Mouse (Mus musculus) lung, postnatal 0 days (tissue): Measurements from ENCODE around the gene Ddx31. TPM values are rescaled to one million over a fixed set of nuclear protein-coding genes. Genes with fewer than 3 reads are reported as not detected.
A peak's percentile ranks its signal among the peaks of the same experiment; 100 is the strongest.

Source experiments
- ATAC-seq: fragments of 200-750 bp; cut with Nextera tagmentation; 2 replicates; pipeline ENCODE4 v1.8.0; 2017; ENCODE audit warnings: moderate library complexity
- DNase-seq: peaks from one replicate; pipeline ENCODE4 v3.0.0-alpha.2; 2016; ENCODE audit warnings: low spot score
- H3K27ac ChIP-seq: fragments of 300-500 bp; sonication (generic); 2 replicates; pipeline ENCODE4 v1.5.1; 2014; ENCODE audit warnings: antibody characterized with exemption, mild to moderate bottlenecking, low read length, mixed read lengths
- H3K27me3 ChIP-seq: fragments of 300-500 bp; sonication (generic); replicated peaks from 2 replicates; pipeline ENCODE4 v1.6.1; 2014; ENCODE audit warnings: low read length, mixed read lengths; ENCODE audit not compliant: insufficient read depth
- H3K36me3 ChIP-seq: fragments of 300-500 bp; sonication (generic); 2 replicates; pipeline ENCODE4 v1.6.1; 2014; ENCODE audit warnings: low read length, mixed read lengths; ENCODE audit not compliant: insufficient read depth
- H3K4me1 ChIP-seq: fragments of 300-500 bp; sonication (generic); 2 replicates; pipeline ENCODE4 v1.6.1; 2014; ENCODE audit warnings: antibody characterized with exemption, low read depth, low read length, mixed read lengths; ENCODE audit not compliant: insufficient read depth
- H3K4me2 ChIP-seq: fragments of 300-500 bp; sonication (generic); replicated peaks from 2 replicates; pipeline ENCODE4 v1.6.1; 2014; ENCODE audit warnings: low read depth, mild to moderate bottlenecking, low read length, moderate library complexity, mixed read lengths
- H3K4me3 ChIP-seq: fragments of 300-500 bp; sonication (generic); 2 replicates; pipeline ENCODE4 v1.5.1; 2014; ENCODE audit warnings: low read depth, low read length
- H3K9ac ChIP-seq: fragments of 300-500 bp; sonication (generic); replicated peaks from 2 replicates; pipeline ENCODE4 v1.6.1; 2014; ENCODE audit warnings: low read depth, mild to moderate bottlenecking
- H3K9me3 ChIP-seq: fragments of 300-500 bp; sonication (generic); 2 replicates; pipeline ENCODE4 v1.6.1; 2016; ENCODE audit warnings: low read length, mixed read lengths
- CTCF ChIP-seq: IDR thresholded peaks from 2 replicates; pipeline ENCODE4 v1.5.1; 2016; ENCODE audit warnings: antibody characterized with exemption, mild to moderate bottlenecking
- EP300 ChIP-seq: IDR thresholded peaks from 2 replicates; pipeline ENCODE4 v1.6.1; 2016; ENCODE audit warnings: antibody characterized with exemption, mild to moderate bottlenecking, control low read depth
- WGBS: fragments of 180-500 bp; shearing (Covaris S2); extraction: QIAGEN DNeasy Blood & Tissue Kit; methylation state at CpG from one replicate; pipeline ENCODE4 v1.1.7; 2014; 5-methylcytosine and 5-hydroxymethylcytosine counted together
- polyA plus RNA-seq: library from polyadenylated mRNA; unstranded; fragments of >200 nt; fragmentation: Nextera tagmentation; extraction: Ambion mirVana; gene quantifications from 2 replicates; pipeline ENCODE4 v1.2.1, GENCODE M21; 2015

The Ddx31 gene
- polyA plus RNA-seq, 1 experiment from 2014 or later, result 5.9 TPM

DNA sequence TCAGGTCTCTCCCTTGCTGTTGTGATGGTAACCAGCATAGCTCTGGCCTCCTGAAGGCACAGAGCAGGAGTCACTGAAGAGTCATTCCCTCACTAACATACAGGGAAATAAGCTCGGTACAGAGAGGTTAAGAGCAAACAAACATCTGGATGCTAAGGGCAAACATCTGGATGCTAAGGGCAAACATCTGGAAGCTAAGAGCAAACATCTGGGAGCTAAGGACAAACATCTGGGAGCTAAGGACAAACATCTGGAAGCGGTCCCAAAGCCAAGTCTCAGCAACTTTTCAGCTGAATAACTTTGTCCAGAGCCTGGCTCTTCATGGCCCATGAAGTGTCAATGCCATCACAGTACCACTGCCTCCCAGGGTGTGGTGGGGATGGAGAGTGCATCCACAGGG lies 40.6 kb upstream of the Ddx31 start:
- WGBS, result 37% methylated on average over 2 of the region's 2 CpGs
- H3K9me3 ChIP-seq, result no peaks in the 10 kb centered on the region
- no peaks in the 10 kb centered on the region for H3K4me1 ChIP-seq
- H3K27me3 ChIP-seq, result no peaks in the 10 kb centered on the region
- H3K27ac ChIP-seq, result no peak overlapping the region
- no peak overlapping the region for H3K4me3 ChIP-seq
- no peaks in the 10 kb centered on the region for H3K36me3 ChIP-seq
- ATAC-seq, result no peak
- H3K9ac ChIP-seq, result no peak overlapping the region
- TF ChIP-seq CTCF, result no peak
- TF ChIP-seq EP300, result no peak
- no peak for DNase-seq
- no peak overlapping the region for H3K4me2 ChIP-seq

DNA sequence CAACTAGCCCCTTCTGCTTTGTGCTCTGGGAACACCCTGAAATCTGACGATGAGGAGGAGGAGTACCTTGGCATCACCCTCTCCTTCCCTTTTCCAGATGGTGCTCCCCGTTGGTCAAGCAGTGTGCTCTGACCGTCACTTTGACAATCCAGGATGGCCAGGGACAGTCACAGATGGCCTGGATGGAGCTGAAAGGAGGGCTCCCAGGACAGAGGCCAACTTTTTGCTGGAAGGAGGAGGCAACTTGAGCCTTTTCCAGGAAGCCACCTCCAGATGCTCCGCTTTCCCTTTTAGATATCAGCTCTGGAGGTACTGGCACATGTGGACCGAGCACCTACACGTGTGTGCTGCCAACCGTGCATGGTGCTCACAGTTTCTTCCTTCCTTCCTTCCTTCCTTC lies 36.8 kb upstream of the Ddx31 start:
- Histone ChIP-seq H3K4me1 (no peaks in the 10 kb centered on the region), H3K9me3 (no peaks in the 10 kb centered on the region), H3K4me2 (no peak overlapping the region), H3K36me3 (no peaks in the 10 kb centered on the region), H3K27ac (no peak overlapping the region), H3K4me3 (no peak overlapping the region), H3K27me3 (no peaks in the 10 kb centered on the region), H3K9ac (no peak overlapping the region)
- TF ChIP-seq CTCF (no peak), EP300 (no peak)
- no peak for DNase-seq
- no peak for ATAC-seq
- 75% methylated on average over 7 of the region's 7 CpGs for WGBS

DNA sequence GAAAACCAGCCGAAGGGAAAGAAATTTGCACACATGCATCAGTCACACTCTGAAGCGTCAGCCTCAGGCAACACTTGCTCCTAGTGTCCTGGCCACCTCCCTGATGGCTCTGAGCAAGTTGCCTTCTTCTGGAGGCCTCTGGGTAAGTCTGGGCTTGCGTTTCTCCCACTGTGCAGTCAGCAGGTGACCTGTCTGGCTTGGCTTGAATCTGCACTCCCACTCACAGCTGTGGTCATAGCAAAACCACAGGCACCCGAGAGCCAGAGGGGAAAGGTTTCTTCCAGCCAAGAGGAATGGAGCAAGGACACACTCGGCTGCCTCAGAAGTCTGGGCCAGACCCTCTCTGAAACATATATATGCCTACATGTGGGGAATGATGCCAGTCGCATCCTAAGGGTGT lies 31.4 kb upstream of the Ddx31 start:
- WGBS, result 73% methylated on average over 6 of the region's 6 CpGs
- DNase-seq, result no peak
- Histone ChIP-seq H3K27me3 (no peaks in the 10 kb centered on the region), H3K4me1 (no peaks in the 10 kb centered on the region), H3K4me3 (no peak overlapping the region), H3K27ac (no peak overlapping the region), H3K36me3 (no peaks in the 10 kb centered on the region), H3K9me3 (no peaks in the 10 kb centered on the region), H3K4me2 (no peak overlapping the region), H3K9ac (no peak overlapping the region)
- no peak for TF ChIP-seq EP300
- no peak for TF ChIP-seq CTCF
- ATAC-seq, result no peak

DNA sequence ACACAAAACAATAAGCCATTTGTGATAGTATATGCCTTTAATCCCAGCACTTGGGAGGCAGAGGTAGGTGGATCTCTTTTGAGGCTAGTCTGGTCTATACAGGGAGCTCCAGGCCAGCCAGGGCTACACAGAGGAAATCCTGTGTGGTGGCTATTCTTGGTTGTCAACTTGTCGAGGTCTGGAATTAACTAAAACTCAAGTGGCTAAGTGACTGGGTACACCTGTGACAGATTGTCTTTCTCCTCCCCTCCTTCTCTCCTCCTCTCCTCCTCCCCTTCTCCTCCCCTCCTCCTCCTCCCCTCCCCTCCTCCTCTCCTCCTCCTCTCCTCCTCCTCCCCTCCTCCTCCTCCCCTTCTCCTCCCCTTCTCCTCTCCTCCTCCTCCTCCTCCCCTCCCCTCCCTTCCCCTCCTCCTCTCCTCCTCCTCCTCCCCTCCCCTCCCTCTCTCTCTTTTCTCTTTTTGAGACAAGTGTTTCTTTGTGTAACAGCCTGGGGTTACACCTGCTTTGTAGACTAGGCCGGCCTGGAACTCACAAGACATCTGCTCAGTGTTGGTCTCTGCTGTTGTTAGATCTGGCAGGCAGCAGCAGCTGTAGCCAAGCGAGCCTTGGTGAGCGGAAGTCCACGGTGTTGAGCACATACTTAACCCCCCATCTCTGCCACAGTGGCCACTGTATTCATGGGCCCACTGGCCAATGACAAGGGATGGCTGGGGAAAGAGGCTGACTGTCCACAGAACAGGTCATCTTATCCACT lies 29.8 kb upstream of the Ddx31 start:
- no peak overlapping the region for H3K4me3 ChIP-seq
- no peaks in the 10 kb centered on the region for H3K4me1 ChIP-seq
- WGBS, result 44% methylated on average over 5 of the region's 5 CpGs
- H3K27me3 ChIP-seq, result no peaks in the 10 kb centered on the region
- H3K9ac ChIP-seq, result no peak overlapping the region
- H3K9me3 ChIP-seq, result no peaks in the 10 kb centered on the region
- no peak overlapping the region for H3K27ac ChIP-seq
- H3K4me2 ChIP-seq, result no peak overlapping the region
- ATAC-seq, result no peak
- DNase-seq, result no peak
- H3K36me3 ChIP-seq, result no peaks in the 10 kb centered on the region
- no peak for TF ChIP-seq EP300
- TF ChIP-seq CTCF, result no peak

DNA sequence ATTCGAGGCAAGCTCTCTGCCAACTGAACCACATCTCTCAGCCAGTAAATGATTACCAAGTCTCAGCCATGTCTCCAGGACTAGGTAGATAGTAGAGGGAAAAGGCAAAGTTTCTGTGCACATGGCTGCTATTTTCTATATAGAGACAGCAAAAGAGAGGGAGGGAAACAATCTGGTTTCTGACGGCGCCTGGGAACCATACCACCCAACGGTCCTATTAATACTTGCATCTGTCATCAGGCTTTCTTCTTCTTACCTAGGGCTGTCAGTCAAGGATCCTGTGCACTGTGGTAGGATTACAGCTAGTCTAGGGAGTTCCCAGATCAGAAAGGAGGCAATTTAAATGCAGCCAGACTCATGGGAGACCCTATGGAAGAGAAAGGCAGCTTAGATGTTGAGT lies 21.3 kb upstream of the Ddx31 start:
- no peak overlapping the region for H3K9ac ChIP-seq
- H3K4me3 ChIP-seq, result no peak overlapping the region
- no peaks in the 10 kb centered on the region for H3K4me1 ChIP-seq
- no peak for ATAC-seq
- no peak overlapping the region for H3K27ac ChIP-seq
- WGBS, result 78% methylated on average over 4 of the region's 4 CpGs
- H3K27me3 ChIP-seq, result no peaks in the 10 kb centered on the region
- H3K36me3 ChIP-seq, result no peaks in the 10 kb centered on the region
- TF ChIP-seq CTCF (no peak), EP300 (no peak)
- no peak for DNase-seq
- no peak overlapping the region for H3K4me2 ChIP-seq
- H3K9me3 ChIP-seq, result no peaks in the 10 kb centered on the region

DNA sequence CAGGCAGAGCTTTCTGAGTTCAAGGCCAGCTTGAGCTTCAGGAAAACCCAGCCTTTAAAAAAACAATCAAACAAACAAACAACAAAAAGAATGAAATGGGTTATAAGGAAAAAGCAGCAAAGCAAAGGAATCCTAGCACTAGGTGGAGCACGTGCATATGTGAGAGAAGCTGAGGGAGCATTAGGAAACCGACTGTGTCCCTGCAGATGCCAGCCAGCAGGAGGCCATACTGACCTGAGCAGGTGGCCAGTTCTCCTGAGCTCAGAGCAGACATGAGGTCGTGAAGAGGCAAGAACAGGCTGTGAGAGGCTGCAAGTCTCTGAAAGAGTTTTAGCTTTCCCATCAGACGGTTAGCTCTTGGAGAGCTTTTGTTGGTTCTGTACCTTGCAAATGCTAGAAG lies 10.9 kb upstream of the Ddx31 start:
- 32% methylated on average over 4 of the region's 4 CpGs for WGBS
- ATAC-seq, result peak; percentile 81
- DNase-seq, result peak; percentile 70

More for the DNA sequence above, 10.9 kb upstream of the Ddx31 start:
- peaks cover 40% of the 10 kb centered on the region for H3K36me3 ChIP-seq
- no peak overlapping the region for H3K27ac ChIP-seq
- no peaks in the 10 kb centered on the region for H3K4me1 ChIP-seq
- TF ChIP-seq CTCF, result peak; percentile 80
- TF ChIP-seq EP300, result no peak
- H3K9me3 ChIP-seq, result no peaks in the 10 kb centered on the region
- H3K9ac ChIP-seq, result no peak overlapping the region
- H3K4me2 ChIP-seq, result no peak overlapping the region
- no peak overlapping the region for H3K4me3 ChIP-seq
- no peaks in the 10 kb centered on the region for H3K27me3 ChIP-seq
